Mouse (Mus musculus): ENCODE data around the gene Msln. TPM values are rescaled to one million over a fixed set of nuclear protein-coding genes. Genes with fewer than 3 reads are reported as not detected.
A peak's percentile ranks its signal among the peaks of the same experiment; 100 is the strongest.

Msln gene
- 0.31 and 0.72 TPM in 2 replicates for polyA plus RNA-seq (2015; fragmentation: Nextera tagmentation; extraction: Ambion mirVana)

DNA sequence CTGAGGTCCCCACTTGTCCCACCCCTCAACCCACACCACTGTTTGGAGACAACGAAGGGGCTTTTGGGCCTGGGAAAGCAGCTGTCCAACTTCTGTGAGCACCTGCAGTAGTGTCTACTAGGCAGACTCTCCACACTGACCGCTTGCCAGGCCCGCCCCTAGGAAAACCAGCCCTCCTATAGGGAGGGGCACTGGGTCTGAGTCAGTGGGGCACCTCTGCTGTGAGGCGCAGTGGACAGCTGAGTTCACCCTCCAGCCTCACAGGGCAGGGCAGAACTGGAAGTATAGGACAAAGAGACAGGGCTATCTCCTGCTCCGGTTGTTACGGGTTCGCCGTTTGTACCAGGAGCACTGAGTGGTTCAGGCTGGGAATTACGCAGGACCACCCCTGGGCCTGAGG, at the start of gene Msln:
Gene Msln, minus strand, starts transcription at position 138 of the 400 bp plus-strand sequence.
- 79% methylated on average over 9 of the region's 9 CpGs for WGBS
- no peak within 1 kb of the TSS for H3K9ac ChIP-seq (replicated peaks)

GRCm38 (mm10) chr17:25802825-25803517, 48.8 kb upstream of the Msln start:
- H3K9me3 ChIP-seq: no peaks in the 10 kb centered on the region
- H3K4me3 ChIP-seq: no peak overlapping the region
- H3K4me2 ChIP-seq (replicated peaks): peak overlapping the region; percentile 28
- H3K9ac ChIP-seq (replicated peaks): peak overlapping the region; percentile 20; the same call in 1 of the 2 replicates
- no peaks in the 10 kb centered on the region for H3K36me3 ChIP-seq
- H3K27ac ChIP-seq (replicated peaks): peak overlapping the region; percentile 86
- WGBS: 9% methylated on average over 10 of the region's 10 CpGs
- H3K27me3 ChIP-seq: no peaks in the 10 kb centered on the region
- ATAC-seq (replicated peaks): peak; percentile 87
- H3K4me1 ChIP-seq: peaks cover 25% of the 10 kb centered on the region

More for the DNA sequence above, at the start of gene Msln:
- no peaks in the 10 kb centered on the region for H3K36me3 ChIP-seq
- peaks cover 6% of the 10 kb centered on the region; the same call in 1 of the 2 replicates for H3K4me1 ChIP-seq
- H3K9me3 ChIP-seq: no peaks in the 10 kb centered on the region
- H3K4me3 ChIP-seq: no peak within 1 kb of the TSS
- H3K27ac ChIP-seq (replicated peaks): no peak within 1 kb of the TSS
- H3K27me3 ChIP-seq: no peaks in the 10 kb centered on the region
- ATAC-seq (replicated peaks): no peak
- H3K4me2 ChIP-seq (replicated peaks): no peak within 1 kb of the TSS

- Histone ChIP-seq H3K36me3 (no peaks in the 10 kb centered on the region), H3K27ac (replicated peaks) (no peak overlapping the region), H3K4me3 (no peak overlapping the region), H3K4me1 (peaks cover 39% of the 10 kb centered on the region), H3K9ac (replicated peaks) (no peak overlapping the region), H3K27me3 (0 out of 2 replicates have a peak, but pooled peaks cover 4% of the 10 kb centered on the region), H3K4me2 (replicated peaks) (no peak overlapping the region), H3K9me3 (no peaks in the 10 kb centered on the region)
- no peak for ATAC-seq (replicated peaks)
- whole genome bisulfite sequencing: 8% methylated on average over 6 of the region's 6 CpGs
These were observed 46.9 kb upstream of the Msln start for GRCm38 (mm10) chr17:25801029-25801428.

DNA sequence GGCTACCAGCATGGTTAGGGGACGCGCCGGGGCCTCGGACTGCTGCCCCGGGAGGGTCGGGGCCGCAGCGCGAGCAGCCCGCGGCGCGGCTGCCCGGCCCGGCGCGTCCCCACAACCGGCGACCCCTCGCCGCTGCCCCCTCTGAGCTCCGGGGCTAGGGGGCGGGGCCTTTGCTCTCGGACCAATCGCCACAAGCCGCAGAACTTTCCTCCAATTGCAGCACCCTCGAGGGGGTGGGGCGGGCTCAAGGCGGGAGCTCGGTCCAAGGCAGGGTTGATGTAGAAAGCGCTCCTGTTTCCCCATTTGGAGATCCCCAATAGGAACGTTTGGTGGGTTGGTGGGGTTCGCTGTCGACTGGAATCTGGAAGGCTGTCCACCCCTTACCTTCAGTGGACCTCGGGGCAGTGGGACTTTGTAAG, 42.8 kb upstream of the Msln start, which contains the start of gene Metrn:
Gene Metrn, minus strand, starts transcription at position 186 of the 419 bp plus-strand sequence.
- Histone ChIP-seq H3K27me3 (0 out of 2 replicates have a peak, but pooled peaks cover 4% of the 10 kb centered on the region), H3K27ac (replicated peaks) (peak within 1 kb of the TSS; percentile 40), H3K36me3 (no peaks in the 10 kb centered on the region), H3K9me3 (no peaks in the 10 kb centered on the region), H3K4me3 (peak within 1 kb of the TSS; percentile 63), H3K4me2 (replicated peaks) (peak within 1 kb of the TSS; percentile 86), H3K4me1 (peaks cover 55% of the 10 kb centered on the region), H3K9ac (replicated peaks) (peak within 1 kb of the TSS; percentile 61)
- peak; percentile 68 for ATAC-seq (replicated peaks)
- WGBS: 0% methylated on average over 33 of the region's 35 CpGs

DNA sequence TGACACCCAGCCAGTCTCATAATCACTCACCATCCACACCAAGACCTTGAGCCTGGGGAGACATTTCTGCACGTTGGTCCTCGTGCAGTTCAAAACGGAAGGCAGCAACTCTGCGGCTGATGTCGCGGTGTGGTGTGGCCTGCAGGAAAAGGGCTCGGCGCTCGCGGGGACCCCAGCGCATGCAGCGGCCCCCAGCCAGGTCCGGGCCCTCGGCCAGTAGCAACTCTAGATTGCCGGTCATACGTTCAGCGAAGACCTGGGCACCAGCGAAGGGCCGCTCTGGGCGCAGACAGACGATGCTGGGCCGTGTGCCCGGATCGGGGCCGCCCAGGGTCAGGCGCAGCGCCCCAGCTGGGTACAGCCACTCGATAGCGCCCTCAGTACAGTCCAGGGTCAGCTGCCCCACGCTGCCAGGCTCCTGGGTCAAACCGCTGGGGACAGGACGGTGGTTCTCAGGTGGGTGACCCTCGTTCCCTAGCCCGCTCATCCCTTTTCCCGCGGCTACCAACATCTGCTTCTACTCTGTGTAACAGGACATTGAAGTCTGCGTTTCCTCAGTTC, 42.1 kb upstream of the Msln start:
- ATAC-seq (replicated peaks): no peak
- peak overlapping the region; percentile 40 for H3K27ac ChIP-seq (replicated peaks)
- no peaks in the 10 kb centered on the region for H3K9me3 ChIP-seq
- WGBS: 1% methylated on average over 37 of the region's 37 CpGs
- peaks cover 60% of the 10 kb centered on the region for H3K4me1 ChIP-seq
- peak overlapping the region; percentile 86 for H3K4me2 ChIP-seq (replicated peaks)
- H3K36me3 ChIP-seq: no peaks in the 10 kb centered on the region
- H3K9ac ChIP-seq (replicated peaks): peak overlapping the region; percentile 44
- 0 out of 2 replicates have a peak, but pooled peaks cover 4% of the 10 kb centered on the region for H3K27me3 ChIP-seq
- peak overlapping the region; percentile 63 for H3K4me3 ChIP-seq

- no peak for ATAC-seq (replicated peaks)
- peak within 1 kb of the TSS; percentile 63 for H3K4me3 ChIP-seq
- peak within 1 kb of the TSS; percentile 44 for H3K9ac ChIP-seq (replicated peaks)
- WGBS: 6% methylated on average over 6 of the region's 6 CpGs
- peak within 1 kb of the TSS; percentile 40 for H3K27ac ChIP-seq (replicated peaks)
- no peaks in the 10 kb centered on the region for H3K36me3 ChIP-seq
- peak within 1 kb of the TSS; percentile 86 for H3K4me2 ChIP-seq (replicated peaks)
- H3K4me1 ChIP-seq: peaks cover 64% of the 10 kb centered on the region
- 0 out of 2 replicates have a peak, but pooled peaks cover 4% of the 10 kb centered on the region for H3K27me3 ChIP-seq
- no peaks in the 10 kb centered on the region for H3K9me3 ChIP-seq
These were observed 41.5 kb upstream of the Msln start, which contains the start of gene AC134908.4 for GRCm38 (mm10) chr17:25795609-25796092. TSS of gene AC134908.4 (minus strand) at chr17:25795659.

DNA sequence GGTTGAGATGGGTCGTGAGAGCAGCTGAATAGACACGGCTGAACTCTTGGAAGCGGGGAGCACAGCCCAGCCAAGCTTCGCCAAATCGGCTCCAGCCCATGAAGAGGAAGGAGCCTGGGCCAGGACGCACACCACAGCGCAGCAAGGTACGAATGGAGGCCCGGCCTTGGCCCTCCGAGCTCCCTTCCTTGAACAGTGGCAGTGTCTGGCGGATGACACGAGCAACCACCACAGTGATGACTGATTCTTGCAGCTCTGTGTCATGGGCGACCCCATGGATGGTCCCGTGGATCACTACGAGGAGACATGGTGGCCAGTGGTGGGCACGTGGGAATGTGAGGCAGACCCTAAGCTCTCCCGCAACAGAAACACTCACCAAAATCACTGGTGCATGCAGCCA, 40.8 kb upstream of the Msln start:
- no peaks in the 10 kb centered on the region for H3K9me3 ChIP-seq
- H3K27me3 ChIP-seq: 0 out of 2 replicates have a peak, but pooled peaks cover 4% of the 10 kb centered on the region
- H3K4me3 ChIP-seq: no peak overlapping the region
- H3K4me1 ChIP-seq: peaks cover 66% of the 10 kb centered on the region
- H3K9ac ChIP-seq (replicated peaks): no peak overlapping the region
- H3K36me3 ChIP-seq: no peaks in the 10 kb centered on the region
- H3K4me2 ChIP-seq (replicated peaks): peak overlapping the region; percentile 86
- no peak for ATAC-seq (replicated peaks)
- H3K27ac ChIP-seq (replicated peaks): peak overlapping the region; percentile 35; the same call in 1 of the 2 replicates
- 46% methylated on average over 17 of the region's 17 CpGs for WGBS

DNA sequence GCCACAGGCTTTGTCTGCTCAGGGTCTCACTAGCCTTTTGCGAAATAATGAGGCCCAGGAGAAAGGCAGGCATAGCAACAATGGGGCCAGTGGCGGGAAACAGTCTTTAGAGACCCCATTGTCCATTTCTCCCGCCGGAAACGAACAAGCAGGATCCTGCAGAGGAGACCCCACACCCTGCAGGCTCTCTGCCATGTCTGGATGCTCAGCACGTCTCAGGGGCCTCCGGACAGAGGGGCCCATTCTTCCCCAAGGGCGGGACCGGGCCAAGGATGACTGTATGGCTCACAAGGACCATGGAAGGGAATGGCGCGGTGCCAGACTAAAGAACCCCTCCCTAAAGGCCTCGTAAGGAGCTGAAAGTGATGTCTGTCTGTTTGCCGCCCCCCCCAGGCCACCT, 40.0 kb upstream of the Msln start:
- Histone ChIP-seq H3K9ac (replicated peaks) (no peak overlapping the region), H3K4me1 (peaks cover 66% of the 10 kb centered on the region)

GRCm38 (mm10) chr17:25792615-25793014, 38.4 kb upstream of the Msln start, which contains the start of gene Fam173a:
TSS of gene Fam173a (minus strand) at chr17:25792901.
- Histone ChIP-seq H3K9me3 (no peaks in the 10 kb centered on the region), H3K4me1 (peaks cover 65% of the 10 kb centered on the region)
- 0% methylated on average over 14 of the region's 14 CpGs for WGBS

More for the DNA sequence above, 40.0 kb upstream of the Msln start:
- no peak for ATAC-seq (replicated peaks)
- H3K9me3 ChIP-seq: no peaks in the 10 kb centered on the region
- peak overlapping the region; percentile 86; the same call in 1 of the 2 replicates for H3K4me2 ChIP-seq (replicated peaks)
- no peak overlapping the region for H3K4me3 ChIP-seq
- 8% methylated on average over 13 of the region's 13 CpGs for WGBS
- H3K27me3 ChIP-seq: 0 out of 2 replicates have a peak, but pooled peaks cover 4% of the 10 kb centered on the region
- 0 out of 2 replicates have a peak, but pooled peaks cover 6% of the 10 kb centered on the region for H3K36me3 ChIP-seq
- H3K27ac ChIP-seq (replicated peaks): peak overlapping the region; percentile 95

GRCm38 (mm10) chr17:25791843-25792527, 37.8 kb upstream of the Msln start:
- H3K4me2 ChIP-seq (replicated peaks): peak overlapping the region; percentile 93
- no peaks in the 10 kb centered on the region for H3K9me3 ChIP-seq
- H3K4me1 ChIP-seq: peaks cover 59% of the 10 kb centered on the region
- H3K36me3 ChIP-seq: 0 out of 2 replicates have a peak, but pooled peaks cover 7% of the 10 kb centered on the region
- 0 out of 2 replicates have a peak, but pooled peaks cover 4% of the 10 kb centered on the region for H3K27me3 ChIP-seq
- peak; percentile 72 for ATAC-seq (replicated peaks)
- H3K27ac ChIP-seq (replicated peaks): peak overlapping the region; percentile 95
- peak overlapping the region; percentile 92 for H3K4me3 ChIP-seq
- WGBS: under 1% methylated on average over 45 of the region's 45 CpGs
- H3K9ac ChIP-seq (replicated peaks): peak overlapping the region; percentile 83

More at GRCm38 (mm10) chr17:25792615-25793014, 38.4 kb upstream of the Msln start, which contains the start of gene Fam173a:
- H3K27ac ChIP-seq (replicated peaks): peak within 1 kb of the TSS; percentile 95
- H3K9ac ChIP-seq (replicated peaks): peak within 1 kb of the TSS; percentile 83
- ATAC-seq (replicated peaks): peak; percentile 41
- 0 out of 2 replicates have a peak, but pooled peaks cover 4% of the 10 kb centered on the region for H3K27me3 ChIP-seq
- H3K4me2 ChIP-seq (replicated peaks): peak within 1 kb of the TSS; percentile 93
- H3K36me3 ChIP-seq: 0 out of 2 replicates have a peak, but pooled peaks cover 7% of the 10 kb centered on the region
- peak within 1 kb of the TSS; percentile 92 for H3K4me3 ChIP-seq

DNA sequence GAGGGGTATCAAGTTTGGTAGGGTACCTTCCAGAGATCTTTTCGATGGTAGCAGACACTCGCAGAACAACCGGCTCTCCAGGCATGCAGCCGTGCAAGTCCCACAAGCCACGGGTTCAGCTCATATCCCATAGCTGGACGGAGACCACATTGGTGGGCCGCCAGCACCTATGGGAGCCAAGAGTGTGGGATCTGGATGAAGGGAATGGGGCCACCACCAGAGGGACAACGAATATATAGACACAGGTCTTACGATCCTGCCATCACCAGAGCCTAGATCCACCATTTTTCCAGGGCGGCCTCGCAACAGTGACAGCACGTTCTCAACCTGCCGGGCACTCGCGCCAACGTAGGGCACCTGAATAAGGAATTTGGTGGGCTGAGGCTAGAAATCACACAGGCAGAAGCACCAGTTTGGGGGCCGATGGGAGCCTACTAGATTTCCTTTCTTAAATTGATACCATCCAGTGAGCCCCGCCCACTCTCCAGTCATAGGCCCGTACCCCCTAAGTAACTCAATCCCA, 37.2 kb upstream of the Msln start:
- no peak; the same call in 1 of the 2 replicates for ATAC-seq (replicated peaks)

More for the DNA sequence above, 37.2 kb upstream of the Msln start:
- peak overlapping the region; percentile 83 for H3K9ac ChIP-seq (replicated peaks)
- no peaks in the 10 kb centered on the region for H3K27me3 ChIP-seq
- WGBS: 23% methylated on average over 19 of the region's 19 CpGs
- peak overlapping the region; percentile 95 for H3K27ac ChIP-seq (replicated peaks)
- H3K4me2 ChIP-seq (replicated peaks): peak overlapping the region; percentile 93
- no peaks in the 10 kb centered on the region for H3K9me3 ChIP-seq
- peaks cover 53% of the 10 kb centered on the region for H3K4me1 ChIP-seq
- 0 out of 2 replicates have a peak, but pooled peaks cover 7% of the 10 kb centered on the region for H3K36me3 ChIP-seq
- H3K4me3 ChIP-seq: peak overlapping the region; percentile 92
